Mouse (Mus musculus) E14TG2a.4 (cell line): Measurements from ENCODE around the gene Magi2.

Experiments used
- CTCF ChIP-seq: conservative IDR thresholded peaks from 2 replicates; pipeline ENCODE4 v1.5.1; 2014; ENCODE audit warnings: low read length
- POU5F1 ChIP-seq: IDR thresholded peaks from 2 replicates; pipeline ENCODE4 v1.6.1; 2014; ENCODE audit warnings: low read length, borderline replicate concordance

DNA sequence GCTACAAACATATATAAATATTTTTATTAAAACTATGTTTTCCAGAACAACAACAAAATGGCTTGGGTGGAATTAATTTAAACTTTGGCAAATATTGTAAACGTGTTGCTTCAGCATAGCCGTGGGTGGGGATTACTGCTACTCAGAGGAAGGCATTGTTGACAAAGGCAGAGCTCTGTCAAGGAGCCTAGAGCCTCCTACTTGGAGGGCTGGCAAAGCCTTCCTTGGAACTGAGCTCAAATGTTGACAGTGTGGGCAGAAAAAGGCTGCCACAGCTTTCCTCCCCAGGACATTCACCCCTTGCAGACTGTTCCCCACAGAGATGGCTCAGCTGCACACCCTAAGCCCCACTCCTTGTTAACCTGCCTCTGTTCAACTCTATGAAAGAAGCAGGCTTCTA lies 1526.3 kb downstream of the Magi2 start:
- TF ChIP-seq CTCF = no peak
- TF ChIP-seq POU5F1 = no peak
